Mouse (Mus musculus) forebrain, postnatal 0 days (tissue): ENCODE results near the gene Tex35. TPM values are rescaled to one million over a fixed set of nuclear protein-coding genes. Genes with fewer than 3 reads are reported as not detected.

Source experiments
- ATAC-seq: fragments of 200-750 bp; cut with Nextera tagmentation; 2 replicates; pipeline ENCODE4 v1.8.0; 2017; ENCODE audit warnings: mild to moderate bottlenecking, moderate library complexity
- DNase-seq: peaks from one replicate; pipeline ENCODE4 v3.0.0-alpha.2; 2015
- H3K27ac ChIP-seq: fragments of 300-500 bp; sonication (generic); 2 replicates; pipeline ENCODE4 v1.5.1; 2014; ENCODE audit warnings: low read depth, mild to moderate bottlenecking, antibody characterized with exemption, low read length, moderate library complexity, mixed read lengths
- H3K27me3 ChIP-seq: fragments of 300-500 bp; sonication (generic); 2 replicates; pipeline ENCODE4 v1.6.1; 2014; ENCODE audit warnings: mild to moderate bottlenecking, low read length, mixed read lengths; ENCODE audit not compliant: insufficient read depth
- H3K36me3 ChIP-seq: fragments of 300-500 bp; sonication (generic); 2 replicates; pipeline ENCODE4 v1.6.1; 2014; ENCODE audit warnings: mild to moderate bottlenecking, moderate library complexity; ENCODE audit not compliant: insufficient read depth
- H3K4me1 ChIP-seq: fragments of 300-500 bp; sonication (generic); 2 replicates; pipeline ENCODE4 v1.6.1; 2014; ENCODE audit warnings: antibody characterized with exemption; ENCODE audit not compliant: insufficient read depth
- H3K4me2 ChIP-seq: fragments of 300-500 bp; sonication (generic); 2 replicates; pipeline ENCODE4 v1.6.1; 2014; ENCODE audit warnings: low read depth, mild to moderate bottlenecking, moderate library complexity
- H3K4me3 ChIP-seq: fragments of 300-500 bp; sonication (generic); 2 replicates; pipeline ENCODE4 v1.5.1; 2014; ENCODE audit warnings: low read depth, low read length, mixed read lengths
- H3K9ac ChIP-seq: fragments of 300-500 bp; sonication (generic); 2 replicates; pipeline ENCODE4 v1.6.1; 2014; ENCODE audit warnings: mild to moderate bottlenecking
- H3K9me3 ChIP-seq: fragments of 300-500 bp; sonication (generic); 2 replicates; pipeline ENCODE4 v1.6.1; 2016; ENCODE audit warnings: low read length
- CTCF ChIP-seq: sonication (generic); IDR thresholded peaks from 2 replicates; pipeline ENCODE4 v1.5.1; 2016; ENCODE audit warnings: antibody characterized with exemption, control low read depth, low read depth
- WGBS: fragments of 180-500 bp; shearing (Covaris S2); extraction: QIAGEN DNeasy Blood & Tissue Kit; methylation state at CpG from one replicate; pipeline ENCODE4 v1.1.7; 2014; 5-methylcytosine and 5-hydroxymethylcytosine counted together
- polyA plus RNA-seq: library from polyadenylated mRNA; unstranded; fragments of >200 nt; fragmentation: Nextera tagmentation; extraction: Ambion mirVana; gene quantifications from 2 replicates; pipeline ENCODE4 v1.2.1, GENCODE M21; 2015
- total RNA-seq: library from RNA; depleted of rRNA; stranded (reverse); fragments of >200 nt; gene quantifications from 2 replicates; pipeline ENCODE4 v1.2.3, GENCODE M21; 2014; rRNA removed

Tex35 gene
- total and polyA plus RNA-seq, 2 experiments from 2014 or later = not detected

- TF ChIP-seq CTCF = no peak
- peak overlapping the region; percentile 23; the same call in 1 of the 2 replicates for H3K9ac ChIP-seq
Observed at GRCm38 (mm10) chr1:157055288-157055831, 53.1 kb downstream of the Tex35 start.

DNA sequence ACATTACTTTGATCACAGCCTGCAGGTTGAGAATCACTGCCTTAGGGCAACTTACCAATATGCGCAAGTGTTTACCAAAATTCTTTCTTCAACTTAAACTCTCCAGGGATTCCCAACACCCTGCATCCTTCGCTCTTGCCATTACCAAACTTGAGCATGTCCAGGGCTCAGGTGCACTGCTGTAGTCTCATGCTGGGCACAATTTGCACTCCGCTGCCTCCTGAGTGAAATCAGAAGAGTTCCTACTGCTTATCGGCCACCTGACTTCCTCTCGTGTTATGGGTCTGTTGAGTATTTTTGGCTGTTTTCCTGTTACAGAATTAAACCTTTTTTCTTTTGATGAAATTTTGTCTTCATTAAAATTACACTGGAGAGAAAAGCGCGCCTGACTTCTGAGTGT is 53.8 kb downstream of the Tex35 start:
- H3K27me3 ChIP-seq = no peaks in the 10 kb centered on the region
- no peak overlapping the region for H3K9ac ChIP-seq
- WGBS = 55% methylated on average over 7 of the region's 7 CpGs
- ATAC-seq = no peak
- H3K4me1 ChIP-seq = peaks cover 9% of the 10 kb centered on the region
- H3K4me3 ChIP-seq = no peak overlapping the region
- no peak for TF ChIP-seq CTCF
- H3K4me2 ChIP-seq = no peak overlapping the region
- peak overlapping the region; percentile 64; the same call in 1 of the 2 replicates for H3K27ac ChIP-seq
- DNase-seq = no peak
- no peaks in the 10 kb centered on the region for H3K36me3 ChIP-seq
- H3K9me3 ChIP-seq = no peaks in the 10 kb centered on the region

More at GRCm38 (mm10) chr1:157055288-157055831, 53.1 kb downstream of the Tex35 start:
- ATAC-seq = peak; percentile 92
- Histone ChIP-seq H3K4me3 (no peak overlapping the region), H3K4me2 (no peak overlapping the region; the same call in 1 of the 2 replicates), H3K27me3 (no peaks in the 10 kb centered on the region), H3K9me3 (no peaks in the 10 kb centered on the region), H3K27ac (peak overlapping the region; percentile 64), H3K4me1 (peaks cover 9% of the 10 kb centered on the region), H3K36me3 (no peaks in the 10 kb centered on the region)
- peak; percentile 71 for DNase-seq
- WGBS = 7% methylated on average over 11 of the region's 11 CpGs

DNA sequence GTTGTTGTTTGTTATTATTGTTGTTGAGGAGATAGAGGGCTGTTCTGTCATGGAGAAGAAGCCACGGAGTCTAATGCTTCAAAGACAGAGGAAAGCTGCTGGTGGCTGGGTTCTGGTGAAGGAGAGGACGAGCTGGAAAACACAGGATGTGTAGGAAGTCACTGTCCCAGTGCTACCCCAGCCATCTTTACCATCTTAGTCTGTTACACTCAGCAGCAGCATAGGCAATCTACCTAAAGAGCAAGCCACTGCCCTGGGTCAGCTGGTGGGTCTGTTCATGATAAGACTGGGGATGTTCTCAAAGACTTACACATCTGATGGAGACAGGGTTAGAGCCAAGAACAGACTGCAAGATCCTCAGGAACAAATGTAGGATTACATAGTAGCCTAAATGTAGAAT is 58.6 kb downstream of the Tex35 start:
- Histone ChIP-seq H3K4me1 (no peaks in the 10 kb centered on the region), H3K4me2 (no peak overlapping the region), H3K9me3 (no peaks in the 10 kb centered on the region), H3K27me3 (no peaks in the 10 kb centered on the region), H3K36me3 (no peaks in the 10 kb centered on the region), H3K9ac (no peak overlapping the region), H3K27ac (no peak overlapping the region), H3K4me3 (no peak overlapping the region)
- ATAC-seq (no peak), DNase-seq (no peak)
- WGBS = 91% methylated on average over 2 of the region's 2 CpGs
- TF ChIP-seq CTCF = no peak

Other genes starting within 250 kb of the Tex35 start
- gene Ralgps2, start 169.1 kb downstream of the Tex35 start, total RNA-seq = 94.9 and 101 TPM in 2 replicates
- 59.7 and 85.9 TPM in 2 replicates for gene Ralgps2, start 169.1 kb downstream of the Tex35 start, polyA plus RNA-seq